Mouse (Mus musculus): Measurements from ENCODE around the gene Tia1.
A peak's percentile ranks its signal among the peaks of the same experiment; 100 is the strongest.

Gene Tia1

DNA sequence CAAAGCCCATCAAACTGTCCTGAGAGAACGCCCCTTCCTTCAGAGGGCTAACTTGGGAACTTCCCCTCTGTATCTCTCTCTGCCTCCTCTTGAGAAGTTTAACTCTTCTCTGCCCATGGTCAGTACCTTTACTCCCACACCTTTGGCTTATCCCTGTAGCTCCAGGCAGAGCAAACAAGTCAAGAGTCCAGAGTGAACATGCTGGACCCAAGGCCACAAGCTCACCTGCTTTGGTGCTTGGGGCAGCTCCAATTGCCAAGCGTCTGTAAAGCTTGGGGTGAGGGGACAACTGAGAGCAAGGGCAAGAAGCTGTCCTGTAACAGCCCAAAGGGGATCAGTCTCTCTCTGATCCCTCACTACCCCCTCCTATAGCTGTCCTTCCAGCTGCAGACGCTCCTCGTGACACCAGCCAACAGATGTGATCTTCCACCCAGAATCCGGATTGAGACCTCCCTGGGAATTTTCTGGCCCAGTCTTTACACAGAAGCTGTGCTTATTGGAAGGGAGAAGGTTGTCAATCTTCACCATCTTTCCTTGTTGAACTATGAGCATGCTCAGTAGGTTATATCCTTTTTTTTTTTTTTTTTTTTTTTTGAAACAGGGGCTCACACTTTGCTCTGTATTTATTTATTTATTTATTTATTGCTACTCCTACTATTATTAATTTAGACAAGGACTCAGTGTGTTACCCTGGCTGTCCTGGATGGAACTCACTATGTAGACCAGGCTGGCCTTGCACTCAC lies 18.5 kb upstream of the Tia1 start:
- DNase-seq, result no peak

GRCm38 (mm10) chr6:86387313-86387712 lies 16.7 kb upstream of the Tia1 start:
- DNase-seq, result no peak

- no peak for DNase-seq
Observed at GRCm38 (mm10) chr6:86388461-86388860, 15.6 kb upstream of the Tia1 start.

DNA sequence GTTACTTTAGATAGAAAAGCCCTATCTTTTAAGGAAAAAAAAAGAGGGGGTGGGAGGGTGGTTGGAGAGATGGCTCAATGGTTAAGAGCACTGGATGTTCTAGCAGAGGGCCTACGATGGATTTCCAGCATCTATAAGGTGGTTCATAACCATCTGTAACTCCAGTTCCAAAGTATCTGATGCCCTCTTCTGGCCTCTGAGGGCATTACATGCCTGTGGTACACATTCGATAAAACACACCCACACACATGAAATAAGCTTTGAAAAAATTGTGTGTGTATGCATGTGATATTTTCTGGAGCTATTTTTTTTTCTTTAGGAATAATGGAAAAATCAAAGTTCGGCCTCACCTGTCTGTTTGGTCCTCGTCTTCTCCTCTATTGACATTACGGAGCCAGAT lies 12.7 kb upstream of the Tia1 start:
- no peak for DNase-seq

GRCm38 (mm10) chr6:86393187-86393586 lies 10.8 kb upstream of the Tia1 start:
- no peak for DNase-seq

- no peak for DNase-seq
Observed at GRCm38 (mm10) chr6:86394078-86394720, 9.8 kb upstream of the Tia1 start.

DNA sequence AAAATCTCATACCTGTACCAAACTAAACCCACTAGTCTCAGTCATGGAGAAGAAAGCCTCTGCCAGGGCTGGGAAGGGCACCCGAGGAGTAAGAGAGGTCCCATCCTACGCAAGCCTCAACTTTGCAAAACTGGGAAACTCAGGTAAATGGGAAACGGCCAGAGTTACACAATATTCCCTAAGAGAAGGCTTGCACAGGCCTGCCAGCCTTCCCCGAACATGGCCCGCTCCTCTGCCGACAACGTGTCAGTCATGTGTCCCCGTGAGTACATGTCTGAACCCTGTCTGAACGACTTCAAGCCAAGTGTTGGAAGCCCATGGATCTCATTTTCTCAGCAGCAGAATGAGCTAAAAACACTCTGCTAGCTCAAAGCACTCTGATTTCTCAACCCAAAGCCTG lies 9.0 kb upstream of the Tia1 start:
- DNase-seq, result no peak

GRCm38 (mm10) chr6:86395969-86396368 lies 8.1 kb upstream of the Tia1 start:
- DNase-seq, result no peak

DNA sequence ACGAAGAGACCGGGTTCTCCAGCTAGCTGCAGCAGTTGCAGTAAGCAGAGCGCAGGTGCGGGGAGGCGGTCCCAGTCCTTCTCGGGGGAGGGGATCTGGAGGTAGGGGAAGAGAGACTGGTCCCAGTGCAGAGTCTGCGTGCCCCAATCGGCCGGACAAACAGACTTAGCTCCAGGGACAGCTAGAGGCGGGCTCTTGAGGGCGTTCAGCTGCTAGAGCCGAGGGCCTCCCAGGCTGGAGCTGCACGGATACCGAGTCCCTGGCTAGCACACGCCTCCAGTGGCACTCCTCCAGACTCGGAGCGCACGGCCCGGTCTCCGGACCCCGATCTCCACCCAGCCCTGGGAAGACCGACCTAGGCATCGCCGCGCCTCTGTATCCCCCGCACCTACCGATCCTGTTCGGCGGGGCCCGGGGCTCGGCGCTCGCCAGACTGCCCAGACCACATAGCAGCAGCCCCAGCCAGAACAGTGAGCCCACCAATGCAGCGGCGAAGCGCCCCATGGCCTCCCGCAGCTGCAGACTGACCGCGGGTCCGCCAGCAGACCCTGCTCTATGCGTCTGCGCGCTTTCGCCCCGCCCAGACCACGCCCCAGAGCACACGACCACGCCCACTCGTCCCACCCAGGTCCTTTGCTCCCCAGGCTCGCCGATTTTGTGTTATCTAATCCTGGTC lies 7.3 kb upstream of the Tia1 start, which contains the start of gene Pcyox1:
Gene Pcyox1 (minus strand): TSS at position 574 of the 676 bp plus-strand sequence.
- DNase-seq, result peak; percentile 93 to 94

GRCm38 (mm10) chr6:86397257-86397980 lies 6.6 kb upstream of the Tia1 start:
- no peak for DNase-seq

- DNase-seq, result no peak
Observed at GRCm38 (mm10) chr6:86398986-86399385, 5.0 kb upstream of the Tia1 start.

- no peak for DNase-seq
Observed at GRCm38 (mm10) chr6:86399995-86400394, 4.0 kb upstream of the Tia1 start.

GRCm38 (mm10) chr6:86400972-86401371 lies 3.0 kb upstream of the Tia1 start:
- DNase-seq, result peak; percentile 50 to 72

DNA sequence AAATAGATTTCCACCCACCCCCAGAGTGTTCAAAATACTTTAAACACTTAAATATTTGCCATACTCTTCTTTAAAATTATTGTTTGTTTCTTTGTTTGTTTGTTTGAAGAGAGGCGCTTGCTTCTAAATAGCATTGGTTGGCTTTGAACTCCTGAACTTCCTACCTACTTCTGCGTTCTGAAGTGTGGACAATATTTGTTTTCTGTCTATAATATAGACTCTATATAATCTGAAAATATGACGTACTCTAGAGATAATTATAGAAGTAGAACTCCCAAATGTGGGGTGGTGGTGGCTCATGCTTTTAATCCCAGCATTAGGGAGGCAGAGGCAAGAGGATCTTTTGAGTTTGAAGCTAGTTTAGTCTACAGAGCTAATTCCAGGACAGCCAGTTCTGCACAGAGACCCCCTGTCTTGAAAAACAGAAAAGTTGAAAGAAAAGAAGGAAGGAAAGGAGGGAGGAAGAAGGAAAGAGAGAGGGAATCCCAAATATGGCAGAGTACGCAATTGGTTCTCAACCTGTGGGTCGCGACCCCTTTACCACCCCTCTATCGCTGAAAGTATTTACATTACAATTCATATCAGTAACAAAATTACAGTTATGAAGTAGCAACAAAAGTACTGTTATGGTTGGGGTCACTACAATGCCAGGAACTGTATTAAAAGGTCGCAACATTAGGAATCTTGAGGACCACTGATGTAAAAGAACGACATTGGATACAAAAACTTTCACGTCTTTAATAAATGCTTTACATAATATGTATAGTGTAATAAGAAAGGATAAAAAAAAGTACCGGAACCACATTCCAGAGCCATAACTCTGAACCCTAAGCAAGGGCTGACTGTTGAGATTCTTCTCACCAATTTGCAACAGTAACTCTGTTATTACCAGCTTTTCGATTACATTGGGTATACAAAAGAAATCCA lies 1.1 kb upstream of the Tia1 start:
- DNase-seq, result no peak

DNA sequence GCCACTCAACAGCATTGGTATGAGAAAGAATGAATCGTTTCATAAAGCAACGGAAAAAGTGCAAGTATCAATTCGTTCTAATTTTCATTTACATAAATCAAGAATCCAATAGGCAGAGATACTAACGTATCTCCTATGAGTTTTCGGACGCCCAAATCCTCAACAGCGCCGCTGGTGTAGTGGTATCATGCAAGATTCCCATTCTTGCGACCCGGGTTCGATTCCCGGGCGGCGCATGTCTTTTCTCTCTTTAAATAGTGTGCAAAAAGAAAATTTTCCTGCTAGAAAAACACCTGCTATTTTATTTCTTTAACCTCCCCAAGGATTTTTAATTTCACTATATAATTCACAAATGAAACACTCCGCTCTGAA lies 305 bp upstream of the Tia1 start:
- peak; percentile 93 for DNase-seq

GRCm38 (mm10) chr6:86404996-86405395 lies 977 bp downstream of the Tia1 start:
- no peak for DNase-seq

DNA sequence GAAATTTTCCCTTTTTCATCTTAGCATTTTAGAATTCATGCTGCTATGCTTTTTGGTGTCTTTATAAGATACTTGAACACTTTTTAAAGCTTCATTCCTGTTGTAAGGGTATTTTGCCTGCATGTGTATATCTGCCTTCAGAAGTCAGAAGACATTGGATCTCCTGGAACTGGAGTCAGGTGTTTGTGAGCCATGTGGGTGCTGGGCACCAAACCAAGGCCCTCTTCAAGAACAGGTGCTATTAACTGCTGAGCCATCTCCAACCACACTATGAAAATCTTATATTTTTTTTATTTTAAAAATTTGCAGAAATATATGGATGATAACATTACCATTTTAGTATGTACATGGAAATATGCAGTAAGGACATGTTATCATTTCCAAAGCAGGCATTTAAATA lies 2.3 kb downstream of the Tia1 start:
- DNase-seq, result no peak

- no peak for DNase-seq
Observed at GRCm38 (mm10) chr6:86418711-86419110, 14.7 kb downstream of the Tia1 start.

DNA sequence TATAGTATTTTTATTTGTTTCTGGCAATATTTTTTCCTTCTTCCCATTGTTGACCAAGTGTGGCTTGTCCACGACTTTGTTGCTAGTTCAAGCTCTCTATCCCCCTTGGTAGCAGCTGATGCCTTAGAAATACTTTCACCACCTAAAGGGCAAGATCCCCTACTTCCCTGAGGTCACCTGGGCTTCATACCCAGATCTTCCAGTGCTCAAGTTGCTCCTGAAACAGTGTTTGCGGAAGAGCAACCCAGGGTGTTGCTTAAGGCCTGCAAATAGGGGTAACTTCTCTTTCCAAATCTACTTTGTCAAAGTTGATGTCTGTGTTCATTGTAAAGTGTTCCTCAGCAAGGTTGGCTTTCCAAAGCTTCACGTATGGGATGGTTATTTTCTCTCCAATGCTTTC lies 15.2 kb downstream of the Tia1 start:
- no peak for DNase-seq

GRCm38 (mm10) chr6:86420491-86420890 lies 16.5 kb downstream of the Tia1 start:
- no peak for DNase-seq

DNA sequence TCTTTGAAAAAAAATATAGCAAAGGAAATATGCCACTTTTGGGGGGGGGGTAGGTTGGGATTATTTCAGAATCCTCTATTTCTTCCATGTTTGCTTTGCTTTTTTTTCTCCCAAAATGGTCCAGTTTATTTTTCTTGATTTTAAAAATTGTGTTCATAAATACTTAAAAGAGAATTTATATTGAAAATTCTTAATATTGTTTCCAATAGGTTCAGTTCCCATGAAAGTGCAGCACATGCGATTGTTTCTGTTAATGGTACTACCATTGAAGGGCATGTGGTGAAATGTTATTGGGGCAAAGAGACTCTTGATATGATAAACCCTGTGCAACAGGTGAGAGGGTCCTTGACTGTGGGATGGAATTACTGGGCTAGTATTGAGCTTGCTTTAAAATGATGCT lies 22.3 kb downstream of the Tia1 start, which contains the start of gene Gm44790:
Gene Gm44790 (plus strand): TSS at position 301 of the 400 bp plus-strand sequence.
- no peak for DNase-seq

- no peak for DNase-seq
Observed at GRCm38 (mm10) chr6:86431531-86431930, 27.5 kb downstream of the Tia1 start.
